Mouse (Mus musculus): ENCODE measurements around the gene Klrb1c. TPM values are rescaled to one million over a fixed set of nuclear protein-coding genes. Genes with fewer than 3 reads are reported as not detected.

Gene Klrb1c
- total RNA-seq (2023), result 10 to 100 TPM; 10.5 to 15.8 TPM

DNA sequence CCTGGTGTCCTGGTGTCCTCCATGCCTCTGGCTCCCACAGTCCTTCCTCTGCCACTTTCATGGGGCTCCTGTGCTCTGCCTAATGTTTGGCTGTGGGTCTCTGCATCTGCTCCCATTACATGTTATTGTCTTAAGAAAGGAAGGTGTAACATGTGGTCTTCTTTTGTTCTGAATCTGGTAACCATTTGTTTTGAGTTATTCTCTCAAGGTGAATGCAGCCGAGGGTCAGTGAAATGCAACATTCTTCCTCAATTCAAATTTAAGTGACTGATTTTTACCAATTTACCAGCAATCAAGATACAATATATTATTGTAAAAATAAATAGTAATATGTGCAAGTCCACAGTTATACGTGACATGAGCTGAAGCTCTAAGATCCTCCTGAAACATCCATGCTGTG lies at the start of gene Klrb1c:
Gene Klrb1c (minus strand): TSS at position 101 of the 400 bp plus-strand sequence.

DNA sequence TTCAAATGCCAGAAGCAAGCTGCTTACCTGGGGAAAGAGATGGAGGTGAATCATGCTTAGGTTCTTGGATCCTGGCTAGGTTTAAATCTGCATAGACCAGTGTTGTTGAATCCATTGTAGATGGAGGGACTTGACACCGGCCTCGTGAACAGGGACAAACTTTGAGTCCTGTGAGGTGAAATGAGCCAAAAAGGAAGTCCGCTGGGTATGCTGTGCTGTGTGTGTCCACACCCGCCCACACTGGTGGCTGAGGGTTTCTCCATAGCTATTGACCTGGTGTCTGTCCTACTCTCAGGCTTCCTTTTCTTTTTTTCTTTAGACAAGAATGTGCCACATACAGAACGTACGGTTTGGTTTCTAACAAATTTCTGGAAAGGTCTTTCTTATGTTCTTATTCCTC lies 37.1 kb upstream of the Klrb1c start, which contains the start of the genes Gm44511 and Klrb1b:
Gene Gm44511 (minus strand): TSS at position 184 of the 400 bp plus-strand sequence.
Gene Klrb1b (minus strand): TSS at position 200 of the 400 bp plus-strand sequence.

Other genes with a start within 250 kb of the Klrb1c start
- not detected for gene A2ml1, start 207.6 kb downstream of the Klrb1c start, total RNA-seq (2023)
- gene Klrb1a, start 165.7 kb downstream of the Klrb1c start, total RNA-seq (2023), result 1 to 10 TPM in 1 of 2 experiments, under 1 TPM in 1; 0.96 to 1.0 TPM
- 1 to 10 TPM in 1 of 2 experiments, not detected in 1; 1.8 TPM for gene Clec2h, start 126.8 kb downstream of the Klrb1c start, total RNA-seq (2023)
- not detected for gene Klrb1, start 66.2 kb downstream of the Klrb1c start, total RNA-seq (2023)
- 1 to 10 TPM in 1 of 2 experiments, not detected in 1; 1.1 TPM for gene Gm44511, start 37.1 kb upstream of the Klrb1c start, total RNA-seq (2023)
- gene Klrb1b, start 37.1 kb upstream of the Klrb1c start, total RNA-seq (2023), result 1 to 10 TPM; 4.4 to 5.4 TPM
- 10 to 100 TPM; 37.8 to 44.5 TPM for gene Clec2i, start 98.4 kb upstream of the Klrb1c start, total RNA-seq (2023)
- gene BC035044, start 101.9 kb upstream of the Klrb1c start, total RNA-seq (2023), result 1 to 10 TPM; 4.6 to 6.6 TPM
- gene Clec2g, start 145.2 kb upstream of the Klrb1c start, total RNA-seq (2023), result 10 to 100 TPM; 19.3 to 19.6 TPM

Data from T-cell, adult 66 days (primary cell).